Comparison of ENCODE assay signal across 8 mouse cellular contexts in genomic region chr17:71183657-71184261, GRCm38 (mm10). TPM values are rescaled to one million over a fixed set of nuclear protein-coding genes. Genes with fewer than 3 reads are reported as not detected.
DNase-seq lines count a peak whose midpoint lies in the region; ATAC-seq lines count a peak whose summit lies in the region.

No protein-coding gene starts in this region.

- H3K9me3 ChIP-seq in heart, embryonic 11.5 days (replicated peaks; ENCODE audit: control insufficient read depth, low read length) = no peaks in the 10 kb centered on the region
- H3K9me3 ChIP-seq in forebrain, embryonic 15.5 days = no peaks in the 10 kb centered on the region
- H3K9me3 ChIP-seq in limb, embryonic 13.5 days = no peaks in the 10 kb centered on the region
- H3K9me3 ChIP-seq in neural tube, embryonic 12.5 days = no peaks in the 10 kb centered on the region

- no peak; the same call in 1 of the 2 replicates for ATAC-seq in heart, embryonic 11.5 days (replicated peaks; ENCODE audit: insufficient number of reproducible peaks, low FRiP score, low TSS enrichment)
- ATAC-seq in forebrain, embryonic 15.5 days (replicated peaks) = peak; percentile 20; the same call in 1 of the 2 replicates
- no peak for ATAC-seq in limb, embryonic 13.5 days (ENCODE audit: low FRiP score, low read depth)
- ATAC-seq in neural tube, embryonic 12.5 days (ENCODE audit: low FRiP score, low read depth) = peak; percentile 38; the same call in 1 of the 2 replicates
- ATAC-seq in granulocyte monocyte progenitor cell, adult 5-6 weeks (replicated peaks; ENCODE audit: poor library complexity, severe bottlenecking) = no peak

- H3K36me3 ChIP-seq in heart, embryonic 11.5 days (ENCODE audit: control insufficient read depth, insufficient read depth, low read length) = no peaks in the 10 kb centered on the region
- H3K36me3 ChIP-seq in forebrain, embryonic 15.5 days = no peaks in the 10 kb centered on the region
- H3K36me3 ChIP-seq in limb, embryonic 13.5 days = no peaks in the 10 kb centered on the region
- H3K36me3 ChIP-seq in neural tube, embryonic 12.5 days = no peaks in the 10 kb centered on the region

- DNase-seq in heart, adult 11 months = no peak
- DNase-seq in 3T3-L1 (ENCODE audit: low read depth, low spot score) (peak; percentile 36), MN1 (ENCODE audit: low spot score) (peak; percentile 27)

- H3K4me1 ChIP-seq in heart, embryonic 11.5 days (ENCODE audit: control insufficient read depth, insufficient read depth, low read length) = peaks cover 28% of the 10 kb centered on the region
- H3K4me1 ChIP-seq in forebrain, embryonic 15.5 days = peaks cover 25% of the 10 kb centered on the region
- peaks cover 55% of the 10 kb centered on the region for H3K4me1 ChIP-seq in limb, embryonic 13.5 days
- H3K4me1 ChIP-seq in neural tube, embryonic 12.5 days = peaks cover 23% of the 10 kb centered on the region

- no peaks in the 10 kb centered on the region for H3K27me3 ChIP-seq in heart, embryonic 11.5 days (ENCODE audit: control insufficient read depth, insufficient read depth, low read length)
- H3K27me3 ChIP-seq in forebrain, embryonic 15.5 days = no peaks in the 10 kb centered on the region
- H3K27me3 ChIP-seq in limb, embryonic 13.5 days = no peaks in the 10 kb centered on the region
- no peaks in the 10 kb centered on the region for H3K27me3 ChIP-seq in neural tube, embryonic 12.5 days (replicated peaks)

- peak overlapping the region; percentile 95 for H3K4me3 ChIP-seq in heart, embryonic 11.5 days (ENCODE audit: low read depth, low read length)
- H3K4me3 ChIP-seq in forebrain, embryonic 15.5 days = peak overlapping the region; percentile 57
- peak overlapping the region; percentile 84 for H3K4me3 ChIP-seq in limb, embryonic 13.5 days
- peak overlapping the region; percentile 90 for H3K4me3 ChIP-seq in neural tube, embryonic 12.5 days

- H3K4me2 ChIP-seq in heart, embryonic 11.5 days = peak overlapping the region; percentile 92
- H3K4me2 ChIP-seq in forebrain, embryonic 15.5 days (replicated peaks) = peak overlapping the region; percentile 95
- H3K4me2 ChIP-seq in limb, embryonic 13.5 days (replicated peaks) = peak overlapping the region; percentile 89
- H3K4me2 ChIP-seq in neural tube, embryonic 12.5 days (replicated peaks) = peak overlapping the region; percentile 63

- H3K9ac ChIP-seq in heart, embryonic 11.5 days (ENCODE audit: low read depth, low read length) = peak overlapping the region; percentile 90
- peak overlapping the region; percentile 66 for H3K9ac ChIP-seq in forebrain, embryonic 15.5 days (replicated peaks)
- peak overlapping the region; percentile 95 for H3K9ac ChIP-seq in limb, embryonic 13.5 days
- H3K9ac ChIP-seq in neural tube, embryonic 12.5 days = peak overlapping the region; percentile 95

- peak overlapping the region; percentile 92 for H3K27ac ChIP-seq in heart, embryonic 11.5 days (ENCODE audit: low read depth, low read length)
- peak overlapping the region; percentile 90 for H3K27ac ChIP-seq in forebrain, embryonic 15.5 days (replicated peaks)
- peak overlapping the region; percentile 93 for H3K27ac ChIP-seq in limb, embryonic 13.5 days
- peak overlapping the region; percentile 68 for H3K27ac ChIP-seq in neural tube, embryonic 12.5 days

- WGBS in heart, embryonic 11.5 days (ENCODE audit: insufficient replicate concordance) = under 1% methylated on average over 58 of the region's 79 CpGs
- under 1% methylated on average over 65 of the region's 79 CpGs for WGBS in forebrain, embryonic 15.5 days
- WGBS in limb, embryonic 13.5 days = under 1% methylated on average over 78 of the region's 79 CpGs
- 1% methylated on average over 51 of the region's 79 CpGs for WGBS in neural tube, embryonic 12.5 days

RNA-seq across cellular contexts. Expression of gene Lpin2, which starts 1.4 kb away (rescaled TPM):
- 21.9 and 22.5 TPM in 2 replicates for polyA plus RNA-seq in heart, embryonic 11.5 days (2014; fragmentation: Nextera tagmentation; extraction: Ambion mirVana)
- 35.9 and 38.4 TPM in 2 replicates for polyA plus RNA-seq in forebrain, embryonic 15.5 days (2015; fragmentation: Nextera tagmentation; extraction: Ambion mirVana)
- polyA plus RNA-seq in limb, embryonic 13.5 days (2015; fragmentation: Nextera tagmentation; extraction: Ambion mirVana) = 54.1 and 56.9 TPM in 2 replicates
- 32.9 and 36.2 TPM in 2 replicates for polyA plus RNA-seq in neural tube, embryonic 12.5 days (2016; fragmentation: Nextera tagmentation; extraction: Ambion mirVana)
- total RNA-seq in granulocyte monocyte progenitor cell, adult 5-6 weeks (2014; fragmentation: Nextera tagmentation) = 27.0 and 27.9 TPM in 2 replicates
- 24.9 and 42.3 TPM in 2 replicates for total RNA-seq in granulocyte monocyte progenitor cell, adult 5-6 weeks (2017)

Comparison
In these comparisons a context has a peak if more than half of its experiments do, and no peak if none do; other contexts are left out.
1. ATAC-seq: peak in forebrain, embryonic 15.5 days (single experiment) and neural tube, embryonic 12.5 days (single experiment); none in heart, embryonic 11.5 days (single experiment), limb, embryonic 13.5 days (single experiment) and granulocyte monocyte progenitor cell, adult 5-6 weeks (single experiment).
2. Peak in every context shown above with its lines, with median percentiles within 50 percentile points of each other: H3K27ac ChIP-seq, H3K4me2 ChIP-seq, H3K4me3 ChIP-seq and H3K9ac ChIP-seq.